Mouse (Mus musculus) ES-Bruce4 (cell line): ENCODE data around the gene Dsp.

Source experiments
- CTCF ChIP-seq: IDR thresholded peaks from one replicate; pipeline ENCODE4 v1.8.1; 2011; ENCODE audit warnings: low read depth, low read length
- EP300 ChIP-seq: IDR thresholded peaks from 2 replicates; pipeline ENCODE4 v1.6.1; 2011; ENCODE audit warnings: low read depth, low read length; ENCODE audit not compliant: insufficient read depth
- POLR2A ChIP-seq: IDR thresholded peaks from one replicate; pipeline ENCODE4 v1.8.1; 2011; ENCODE audit warnings: low read length; ENCODE audit not compliant: insufficient read depth

- TF ChIP-seq POLR2A (no peak), CTCF (no peak), EP300 (0 out of 2 replicates have a peak, but pooled peaks have one; percentile 18)
Observed at GRCm38 (mm10) chr13:38144962-38145713, 6.0 kb upstream of the Dsp start.
